Mouse (Mus musculus): ENCODE data around the gene Adam10. TPM values are rescaled to one million over a fixed set of nuclear protein-coding genes. Genes with fewer than 3 reads are reported as not detected.
A peak's percentile ranks its signal among the peaks of the same experiment; 100 is the strongest.

The Adam10 gene
- total and polyA plus RNA-seq, 3 experiments = 9.5 to 39.2 (median 37.0) TPM

- Histone ChIP-seq H3K4me1 (ENCODE audit: control insufficient read depth, insufficient read depth, low read length) (no peaks in the 10 kb centered on the region), H3K79me2 (replicated peaks; ENCODE audit: control insufficient read depth, insufficient read depth, low read length) (peaks cover 3% of the 10 kb centered on the region; the same call in 1 of the 2 replicates), H3K27me3 (ENCODE audit: control insufficient read depth, insufficient read depth, low read length) (no peaks in the 10 kb centered on the region), H3K27ac (no peak overlapping the region), H3K36me3 (ENCODE audit: control insufficient read depth, insufficient read depth, low read length) (no peaks in the 10 kb centered on the region), H3K9ac (ENCODE audit: low read depth, low read length) (no peak overlapping the region), H3K4me3 (no peak overlapping the region)
- intact Hi-C loops (cut with DNase I) = no loop called here
- DNase-seq = no peak
- WGBS = 89% methylated on average over 1 of the region's 1 CpGs
- TF ChIP-seq EP300 (IDR thresholded peaks at IDR 0.05; ENCODE audit: insufficient read depth, low read depth, low read length) (no peak), POLR2A (IDR thresholded peaks at IDR 0.05; ENCODE audit: insufficient read depth, low read depth, low read length) (no peak), CTCF (IDR thresholded peaks at IDR 0.05) (no peak)
These were observed 27.6 kb downstream of the Adam10 start for GRCm38 (mm10) chr9:70706444-70706843.

- 77% methylated on average over 2 of the region's 2 CpGs for WGBS
- H3K4me1 ChIP-seq (ENCODE audit: control insufficient read depth, insufficient read depth, low read length) = peaks cover 2% of the 10 kb centered on the region; the same call in 1 of the 2 replicates
- no peaks in the 10 kb centered on the region; the same call in none of the 2 replicates for H3K79me2 ChIP-seq (replicated peaks; ENCODE audit: control insufficient read depth, insufficient read depth, low read length)
- TF ChIP-seq POLR2A (IDR thresholded peaks at IDR 0.05; ENCODE audit: insufficient read depth, low read depth, low read length) (no peak), CTCF (IDR thresholded peaks at IDR 0.05) (no peak), EP300 (IDR thresholded peaks at IDR 0.05; ENCODE audit: insufficient read depth, low read depth, low read length) (no peak)
- no peak for DNase-seq
- no peak overlapping the region for H3K9ac ChIP-seq (ENCODE audit: low read depth, low read length)
- no peak overlapping the region for H3K27ac ChIP-seq
- H3K4me3 ChIP-seq = no peak overlapping the region
- intact Hi-C loops (cut with DNase I) = no loop called here
- H3K36me3 ChIP-seq (ENCODE audit: control insufficient read depth, insufficient read depth, low read length) = peaks cover 6% of the 10 kb centered on the region
- no peaks in the 10 kb centered on the region for H3K27me3 ChIP-seq (ENCODE audit: control insufficient read depth, insufficient read depth, low read length)
These were observed 50.7 kb downstream of the Adam10 start for GRCm38 (mm10) chr9:70729544-70729943.

- no peak for DNase-seq
- TF ChIP-seq CTCF (IDR thresholded peaks at IDR 0.05) (no peak), EP300 (IDR thresholded peaks at IDR 0.05; ENCODE audit: insufficient read depth, low read depth, low read length) (no peak), POLR2A (IDR thresholded peaks at IDR 0.05; ENCODE audit: insufficient read depth, low read depth, low read length) (no peak)
- 0 out of 2 replicates have a peak overlapping the region, but pooled peaks have one; percentile 10 for H3K27ac ChIP-seq
These were observed 52.3 kb downstream of the Adam10 start for GRCm38 (mm10) chr9:70731079-70731478.

GRCm38 (mm10) chr9:70733208-70733607, 54.4 kb downstream of the Adam10 start:
- no peak overlapping the region for H3K9ac ChIP-seq (ENCODE audit: low read depth, low read length)
- no peak for DNase-seq
- H3K27ac ChIP-seq = no peak overlapping the region
- no peak overlapping the region for H3K4me3 ChIP-seq
- no peak for TF ChIP-seq EP300 (IDR thresholded peaks at IDR 0.05; ENCODE audit: insufficient read depth, low read depth, low read length)
- no peak for TF ChIP-seq POLR2A (IDR thresholded peaks at IDR 0.05; ENCODE audit: insufficient read depth, low read depth, low read length)
- no peak for TF ChIP-seq CTCF (IDR thresholded peaks at IDR 0.05)
- 98% methylated on average over 2 of the region's 2 CpGs for WGBS
- H3K36me3 ChIP-seq (ENCODE audit: control insufficient read depth, insufficient read depth, low read length) = peaks cover 6% of the 10 kb centered on the region
- intact Hi-C loops (cut with DNase I) = loop anchor here (5.0 kb wide), 1 partner anchor 56 kb away; the partner anchor contains the start of gene Adam10
- H3K4me1 ChIP-seq (ENCODE audit: control insufficient read depth, insufficient read depth, low read length) = peaks cover 2% of the 10 kb centered on the region; the same call in 1 of the 2 replicates
- H3K27me3 ChIP-seq (ENCODE audit: control insufficient read depth, insufficient read depth, low read length) = no peaks in the 10 kb centered on the region
- no peaks in the 10 kb centered on the region; the same call in none of the 2 replicates for H3K79me2 ChIP-seq (replicated peaks; ENCODE audit: control insufficient read depth, insufficient read depth, low read length)

More at GRCm38 (mm10) chr9:70731079-70731478, 52.3 kb downstream of the Adam10 start:
- H3K4me1 ChIP-seq (ENCODE audit: control insufficient read depth, insufficient read depth, low read length) = peaks cover 2% of the 10 kb centered on the region; the same call in 1 of the 2 replicates
- peaks cover 6% of the 10 kb centered on the region for H3K36me3 ChIP-seq (ENCODE audit: control insufficient read depth, insufficient read depth, low read length)
- H3K4me3 ChIP-seq = no peak overlapping the region
- H3K79me2 ChIP-seq (replicated peaks; ENCODE audit: control insufficient read depth, insufficient read depth, low read length) = no peaks in the 10 kb centered on the region; the same call in none of the 2 replicates
- intact Hi-C loops (cut with DNase I) = loop anchor here (5.0 kb wide), 1 partner anchor 54 kb away; the partner anchor contains the start of gene Adam10
- no peaks in the 10 kb centered on the region for H3K27me3 ChIP-seq (ENCODE audit: control insufficient read depth, insufficient read depth, low read length)
- no peak overlapping the region for H3K9ac ChIP-seq (ENCODE audit: low read depth, low read length)

GRCm38 (mm10) chr9:70739998-70740397, 61.2 kb downstream of the Adam10 start:
- intact Hi-C loops (cut with DNase I) = no loop called here
- no peak overlapping the region for H3K4me3 ChIP-seq
- no peaks in the 10 kb centered on the region for H3K4me1 ChIP-seq (ENCODE audit: control insufficient read depth, insufficient read depth, low read length)
- no peak for TF ChIP-seq EP300 (IDR thresholded peaks at IDR 0.05; ENCODE audit: insufficient read depth, low read depth, low read length)
- DNase-seq = no peak
- no peak overlapping the region for H3K27ac ChIP-seq
- no peak overlapping the region for H3K9ac ChIP-seq (ENCODE audit: low read depth, low read length)
- no peaks in the 10 kb centered on the region for H3K27me3 ChIP-seq (ENCODE audit: control insufficient read depth, insufficient read depth, low read length)
- 83% methylated on average over 5 of the region's 5 CpGs for WGBS
- no peaks in the 10 kb centered on the region; the same call in none of the 2 replicates for H3K36me3 ChIP-seq (ENCODE audit: control insufficient read depth, insufficient read depth, low read length)
- no peaks in the 10 kb centered on the region for H3K79me2 ChIP-seq (replicated peaks; ENCODE audit: control insufficient read depth, insufficient read depth, low read length)

GRCm38 (mm10) chr9:70751504-70752222, 72.9 kb downstream of the Adam10 start:
- intact Hi-C loops (cut with DNase I) = no loop called here
- DNase-seq = no peak
- 94% methylated on average over 3 of the region's 3 CpGs for WGBS
- Histone ChIP-seq H3K79me2 (replicated peaks; ENCODE audit: control insufficient read depth, insufficient read depth, low read length) (peaks cover 1% of the 10 kb centered on the region; the same call in 1 of the 2 replicates), H3K4me3 (no peak overlapping the region), H3K27ac (no peak overlapping the region), H3K36me3 (ENCODE audit: control insufficient read depth, insufficient read depth, low read length) (peaks cover 10% of the 10 kb centered on the region), H3K27me3 (ENCODE audit: control insufficient read depth, insufficient read depth, low read length) (no peaks in the 10 kb centered on the region), H3K9ac (ENCODE audit: low read depth, low read length) (no peak overlapping the region), H3K4me1 (ENCODE audit: control insufficient read depth, insufficient read depth, low read length) (no peaks in the 10 kb centered on the region)
- TF ChIP-seq POLR2A (IDR thresholded peaks at IDR 0.05; ENCODE audit: insufficient read depth, low read depth, low read length) (no peak), EP300 (IDR thresholded peaks at IDR 0.05; ENCODE audit: insufficient read depth, low read depth, low read length) (no peak), CTCF (IDR thresholded peaks at IDR 0.05) (no peak)

Measured in heart, adult 2 months (tissue).